Mouse (Mus musculus): ENCODE measurements at regions not wholly inside any gene's neighbourhood (a gene's known extent, or its start where the extent isn't known, plus 50 kb on each side); places are given as distances from the start of the nearest gene placed in this dataset.

DNA sequence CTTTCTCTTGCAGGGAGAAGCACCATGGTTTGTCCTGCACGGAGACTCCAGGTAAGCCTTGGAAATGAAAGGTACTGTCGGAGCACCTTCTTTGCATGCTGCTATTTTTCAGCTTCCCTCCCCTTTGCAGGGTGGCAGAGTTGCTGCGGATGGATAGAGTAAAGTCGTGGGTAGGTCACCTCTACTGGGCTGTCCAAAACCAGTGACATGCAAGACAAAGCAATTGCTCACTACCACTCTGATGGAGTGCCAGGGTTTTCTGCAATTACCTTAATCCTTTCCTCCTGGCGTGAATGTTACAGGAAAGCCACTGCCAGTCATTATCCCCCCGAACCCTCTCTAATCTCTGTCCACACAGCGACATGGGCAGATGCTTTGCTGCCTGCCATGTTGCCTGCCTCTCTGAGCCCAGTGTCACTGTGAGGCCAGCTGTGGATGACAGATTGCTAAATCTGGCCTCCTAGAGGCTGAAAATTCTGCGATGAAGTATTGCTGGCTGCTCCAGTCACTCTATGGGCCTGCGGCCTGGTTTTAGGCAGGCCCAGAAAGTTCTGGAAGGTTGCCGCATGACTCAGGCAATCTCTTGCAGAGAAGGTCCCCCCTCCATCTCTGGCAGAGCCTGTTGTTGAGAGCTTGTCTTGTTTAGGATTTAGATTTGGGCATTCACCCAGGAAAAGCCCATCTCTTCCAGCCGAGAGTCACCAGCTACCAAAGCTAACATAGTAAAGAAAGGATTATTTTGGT is 54.1 kb upstream of the Sod3 start:
- no peak for ATAC-seq (replicated peaks; ENCODE audit: low read depth, poor library complexity, severe bottlenecking)

DNA sequence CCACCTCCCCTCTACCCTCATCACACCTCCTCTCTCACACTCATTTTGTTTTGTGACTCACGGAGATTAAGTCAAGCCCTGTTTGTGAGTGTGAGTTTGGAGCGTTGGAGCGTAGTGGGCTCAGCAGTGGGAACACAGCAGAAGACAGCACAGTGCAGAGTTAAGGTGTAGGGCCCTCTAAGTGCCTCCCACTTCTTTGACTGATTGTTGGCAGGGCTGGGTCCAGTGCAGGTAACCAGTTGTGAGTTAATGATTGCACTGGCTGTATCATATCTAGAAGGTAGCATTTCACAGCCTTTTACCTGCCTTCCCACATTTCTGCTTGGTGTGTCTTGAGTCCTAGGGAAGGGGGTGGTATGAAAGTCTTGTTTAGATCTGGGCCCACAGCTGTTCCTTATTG is 67.3 kb upstream of the Sod3 start:
- ATAC-seq (replicated peaks; ENCODE audit: low read depth, poor library complexity, severe bottlenecking) = no peak

DNA sequence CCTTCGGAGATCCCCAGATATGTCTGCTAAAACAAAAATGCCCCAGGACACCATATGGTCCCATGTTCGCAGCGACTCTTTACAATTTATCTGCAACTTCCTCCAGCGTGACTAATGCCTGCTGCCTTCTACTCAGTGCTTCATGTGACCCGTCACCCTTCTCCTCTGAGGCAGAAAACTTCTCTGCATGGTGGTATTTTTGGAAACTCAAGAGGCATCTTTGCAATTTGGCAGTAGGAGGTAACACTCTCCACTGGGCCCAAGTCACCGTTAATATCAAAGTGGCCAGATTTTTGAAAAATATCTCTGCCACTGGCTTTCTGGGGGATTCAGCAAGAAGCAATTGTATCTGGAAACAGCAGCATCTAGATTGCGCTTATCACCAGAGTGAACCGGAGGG is 69.1 kb upstream of the Sod3 start:
- no peak for ATAC-seq (replicated peaks; ENCODE audit: low read depth, poor library complexity, severe bottlenecking)

DNA sequence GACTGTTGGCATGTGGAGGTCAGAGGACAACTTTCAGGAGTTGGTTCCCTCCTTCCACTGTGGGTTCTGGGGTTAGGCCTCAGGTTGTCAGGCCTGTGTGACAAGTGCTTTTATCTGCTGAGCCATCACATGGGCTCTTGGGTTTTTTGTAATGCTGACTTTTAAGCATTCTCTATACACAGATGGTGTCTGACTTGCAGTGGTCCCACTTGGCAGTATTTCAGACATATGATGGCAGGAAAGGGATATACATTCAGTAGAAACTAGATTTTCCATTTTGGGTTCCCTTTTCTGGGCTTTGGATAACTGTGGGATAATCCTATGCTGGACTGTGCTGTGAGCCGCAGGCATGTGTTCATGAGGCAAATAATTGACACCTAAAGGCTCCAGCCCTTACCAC is 75.3 kb upstream of the Sod3 start:
- ATAC-seq (replicated peaks; ENCODE audit: low read depth, poor library complexity, severe bottlenecking) = no peak

DNA sequence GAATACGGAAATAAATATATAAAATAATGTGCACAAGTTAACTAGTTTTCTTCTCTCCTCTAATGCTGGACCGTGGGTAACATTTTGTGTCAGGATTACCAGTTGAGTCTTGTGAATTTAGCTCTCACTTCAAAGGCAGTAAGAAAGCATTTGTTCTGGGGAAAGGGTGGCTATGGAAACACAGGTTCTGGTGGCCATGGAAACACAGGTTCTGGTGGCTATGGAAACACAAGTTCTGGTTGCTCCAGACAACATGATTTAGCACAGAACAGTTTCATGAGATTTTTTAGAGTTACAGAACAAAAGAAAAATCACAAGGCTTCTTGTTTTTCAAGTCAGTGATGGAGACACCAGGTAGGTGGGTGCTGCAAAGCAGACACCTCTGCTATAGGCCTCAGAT is 82.7 kb upstream of the Sod3 start:
- no peak for ATAC-seq (replicated peaks; ENCODE audit: low read depth, poor library complexity, severe bottlenecking)

DNA sequence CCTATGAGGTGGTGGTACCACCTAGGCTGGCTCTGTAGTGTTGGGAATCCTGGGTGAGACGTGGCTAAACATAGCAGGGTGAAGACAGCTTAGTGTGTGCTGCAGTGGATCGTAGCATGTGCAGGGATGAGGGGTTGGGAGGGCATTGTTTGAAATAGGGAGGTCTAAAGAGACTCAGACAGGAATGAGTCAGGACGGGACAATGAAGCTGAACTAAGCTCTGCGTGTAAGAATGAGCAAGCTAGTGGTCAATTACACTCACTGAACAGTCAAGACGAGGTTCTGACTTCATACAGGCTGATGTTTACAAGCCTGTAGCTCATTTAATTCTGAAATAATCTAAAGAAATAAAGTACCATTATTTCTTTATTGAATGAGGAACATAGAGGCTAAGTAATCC is 85.5 kb upstream of the Sod3 start:
- ATAC-seq (replicated peaks; ENCODE audit: low read depth, poor library complexity, severe bottlenecking) = no peak

DNA sequence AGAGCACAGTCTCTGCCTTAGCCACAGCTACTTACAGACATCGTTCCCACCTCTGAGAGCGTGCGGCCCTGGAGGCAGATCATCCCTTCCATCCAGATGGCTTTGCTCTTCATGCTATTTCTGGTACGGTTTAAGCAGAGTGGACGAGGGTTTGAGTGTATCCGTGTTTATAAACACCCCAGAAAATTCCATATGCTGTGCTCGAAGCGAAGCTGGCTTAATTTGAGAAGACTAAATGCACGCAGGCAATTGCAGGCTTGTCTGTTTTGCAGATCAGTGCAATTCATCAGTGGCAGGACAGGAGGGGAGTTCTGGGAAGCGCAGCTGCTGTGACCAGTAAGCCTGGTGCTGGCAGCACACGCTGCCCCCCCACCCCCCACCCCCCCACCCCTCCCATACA is 72.9 kb upstream of the Dhx15 start:
- no peak for ATAC-seq (replicated peaks; ENCODE audit: low read depth, poor library complexity, severe bottlenecking)

DNA sequence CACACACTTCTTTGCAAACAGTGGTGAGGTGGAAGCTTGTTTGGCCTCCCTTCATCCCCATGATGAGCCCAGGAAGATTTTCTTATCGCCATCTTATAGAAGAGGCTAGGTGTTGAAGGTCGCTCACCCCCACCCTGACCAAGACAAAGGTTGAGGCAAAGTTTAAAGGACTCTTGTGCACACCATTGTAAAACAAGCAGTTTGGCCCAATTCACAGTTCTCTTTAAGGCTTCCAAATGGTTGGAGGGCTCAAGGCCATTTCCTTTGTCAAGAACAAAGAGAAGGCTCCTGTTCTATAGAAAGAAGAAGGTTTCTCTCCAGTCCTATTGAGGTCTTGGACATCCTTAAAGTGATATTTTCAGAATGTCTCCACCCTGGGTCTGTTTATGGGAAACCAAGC is 67.8 kb upstream of the Dhx15 start:
- no peak for ATAC-seq (replicated peaks; ENCODE audit: low read depth, poor library complexity, severe bottlenecking)

DNA sequence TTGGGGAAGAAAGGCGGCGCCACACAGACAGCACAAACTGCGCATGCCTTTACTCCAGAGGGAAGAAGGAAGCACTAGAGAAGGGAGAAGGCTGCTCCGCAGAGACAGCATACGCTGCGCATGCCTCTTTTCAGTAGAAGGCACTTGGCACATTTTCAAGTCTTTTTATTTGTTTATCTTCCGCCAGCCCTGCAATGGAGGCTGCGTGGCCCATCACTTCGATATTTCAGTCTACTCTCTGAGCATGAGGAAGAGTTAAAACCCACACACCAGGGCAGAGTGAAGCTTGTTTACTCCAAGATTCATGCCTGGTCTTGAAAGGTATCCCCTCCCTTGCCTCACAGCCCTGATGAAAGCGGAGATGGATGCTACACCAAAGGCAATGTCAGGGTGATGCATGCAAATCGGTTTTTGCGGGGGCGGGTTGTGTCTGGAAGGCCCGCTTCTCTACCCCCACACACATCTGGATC is 64.3 kb upstream of the Dhx15 start:
- ATAC-seq (replicated peaks; ENCODE audit: low read depth, poor library complexity, severe bottlenecking) = no peak

DNA sequence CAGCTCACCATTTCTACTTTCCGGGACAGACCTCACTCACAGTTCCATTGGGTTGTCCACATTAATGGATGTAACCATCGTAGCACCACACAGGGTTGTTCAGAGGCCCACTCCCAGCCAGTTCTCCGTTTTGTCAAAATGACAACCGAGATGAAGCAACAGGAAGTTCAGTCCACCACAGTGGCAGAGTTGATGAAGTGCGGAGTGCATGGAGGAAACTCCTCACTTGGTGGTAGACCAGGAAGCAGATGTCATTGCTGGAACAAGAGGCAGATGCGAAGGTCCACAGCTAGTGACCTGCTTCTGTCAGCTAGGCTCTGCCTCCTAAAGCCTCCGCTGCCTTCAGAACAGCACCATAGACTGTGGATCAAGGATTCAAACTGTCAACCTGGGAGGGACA is 59.5 kb upstream of the Dhx15 start:
- ATAC-seq (replicated peaks; ENCODE audit: low read depth, poor library complexity, severe bottlenecking) = peak; percentile 99

DNA sequence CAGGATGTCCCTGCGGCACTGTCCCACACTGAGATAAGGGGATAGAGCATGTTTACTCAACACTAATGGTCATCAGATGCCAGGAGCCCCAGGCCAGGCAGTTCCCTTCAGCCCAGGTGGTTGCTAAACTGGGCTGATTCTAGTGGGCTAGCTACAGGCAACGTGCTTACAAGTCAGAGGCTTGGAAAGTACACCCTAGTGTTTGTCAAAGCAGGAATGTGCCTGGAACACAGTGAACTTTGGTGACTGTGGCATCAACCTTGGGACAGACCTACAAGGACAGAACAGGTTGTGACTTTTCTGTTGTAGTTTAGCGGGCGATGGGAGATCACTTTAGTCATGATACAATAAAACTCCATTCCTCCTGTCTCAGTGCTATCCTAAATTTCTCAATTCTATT is 53.6 kb upstream of the Dhx15 start:
- ATAC-seq (replicated peaks; ENCODE audit: low read depth, poor library complexity, severe bottlenecking) = no peak

DNA sequence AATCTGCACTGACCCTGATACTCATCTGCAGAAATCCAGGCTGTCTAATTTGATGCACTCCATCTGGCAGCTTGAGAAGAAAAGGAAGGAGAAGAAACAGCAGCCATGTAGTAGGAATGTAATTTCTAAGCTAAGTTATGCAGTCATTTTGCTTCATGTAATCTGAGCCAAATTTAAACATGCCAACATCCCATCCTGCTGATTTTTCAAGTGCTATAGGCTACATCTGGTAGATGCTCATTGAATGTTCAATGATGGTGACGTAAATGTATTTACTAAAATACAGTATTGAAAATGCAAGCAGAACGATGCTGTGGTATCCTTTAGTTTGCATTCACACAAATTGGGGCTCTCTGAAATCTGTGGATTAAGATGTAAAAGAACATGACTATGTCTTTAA is 52.1 kb upstream of the Dhx15 start:
- no peak for ATAC-seq (replicated peaks; ENCODE audit: low read depth, poor library complexity, severe bottlenecking)

DNA sequence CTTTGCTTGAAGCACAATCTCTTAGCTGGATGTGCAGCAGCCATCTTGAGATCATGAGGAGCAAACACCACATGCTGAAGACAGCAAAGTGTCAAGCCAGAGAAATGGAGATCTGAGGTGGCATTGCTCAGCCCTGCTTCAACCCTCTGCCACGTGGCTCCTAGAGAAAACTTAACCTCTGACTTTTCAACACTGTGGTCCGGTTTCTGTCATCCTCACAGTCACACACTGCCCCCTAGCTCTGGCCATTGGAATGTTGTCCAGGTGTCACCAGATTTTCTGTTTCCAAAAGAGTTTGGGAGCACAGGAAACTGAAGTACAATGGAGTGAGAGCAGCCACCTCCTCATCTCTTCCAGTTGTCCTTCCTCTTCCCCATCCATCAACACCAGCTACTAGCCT is 50.2 kb upstream of the Dhx15 start:
- peak; percentile 75; the same call in 1 of the 2 replicates for ATAC-seq (replicated peaks; ENCODE audit: low read depth, poor library complexity, severe bottlenecking)

Data from common myeloid progenitor, adult 5-6 weeks (primary cell).